Mouse (Mus musculus): ENCODE results near the gene Abcc4. TPM values are rescaled to one million over a fixed set of nuclear protein-coding genes. Genes with fewer than 3 reads are reported as not detected.

The Abcc4 gene
- polyA plus RNA-seq, 1 experiment, result 14.0 TPM

DNA sequence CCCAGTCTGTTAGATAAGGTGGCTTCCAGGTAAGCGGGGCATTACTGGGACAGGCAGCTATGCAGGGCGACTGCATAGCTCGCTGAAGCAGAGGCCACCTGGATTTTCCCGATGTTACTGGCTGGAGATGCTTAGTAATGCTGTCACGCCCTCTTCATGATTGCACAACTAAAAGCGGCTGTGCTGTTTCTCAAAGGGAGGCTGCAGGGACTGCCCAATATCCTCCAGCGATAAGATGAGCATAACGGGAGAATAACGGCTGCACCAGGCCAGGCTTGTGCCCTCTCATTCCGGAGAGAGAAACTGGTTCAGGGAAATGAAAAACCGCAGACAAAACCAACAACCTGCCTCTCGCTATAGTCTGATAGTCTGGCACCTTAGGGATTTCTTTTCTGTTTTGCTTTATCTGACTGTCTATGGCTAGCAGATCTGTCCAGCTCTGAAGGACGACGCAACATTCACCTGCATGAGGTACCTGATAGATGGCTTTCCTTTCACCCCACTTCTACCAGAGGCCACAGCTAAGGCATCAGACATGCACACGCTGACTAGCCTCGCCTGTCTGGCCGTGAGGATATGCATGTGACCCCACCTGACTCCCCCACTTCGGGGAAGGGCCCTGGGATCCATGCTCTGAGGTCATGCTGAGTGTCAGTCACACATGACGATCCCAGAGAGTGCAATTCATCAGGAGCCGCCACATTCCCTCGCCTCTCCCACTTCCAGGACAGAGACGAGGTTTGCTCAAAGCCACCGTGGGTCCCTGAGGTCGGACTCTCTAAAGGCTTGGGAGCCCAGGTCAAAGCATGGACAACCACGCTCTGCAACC is 67.4 kb downstream of the Abcc4 start:
- DNase-seq (ENCODE audit: low read depth), result no peak

DNA sequence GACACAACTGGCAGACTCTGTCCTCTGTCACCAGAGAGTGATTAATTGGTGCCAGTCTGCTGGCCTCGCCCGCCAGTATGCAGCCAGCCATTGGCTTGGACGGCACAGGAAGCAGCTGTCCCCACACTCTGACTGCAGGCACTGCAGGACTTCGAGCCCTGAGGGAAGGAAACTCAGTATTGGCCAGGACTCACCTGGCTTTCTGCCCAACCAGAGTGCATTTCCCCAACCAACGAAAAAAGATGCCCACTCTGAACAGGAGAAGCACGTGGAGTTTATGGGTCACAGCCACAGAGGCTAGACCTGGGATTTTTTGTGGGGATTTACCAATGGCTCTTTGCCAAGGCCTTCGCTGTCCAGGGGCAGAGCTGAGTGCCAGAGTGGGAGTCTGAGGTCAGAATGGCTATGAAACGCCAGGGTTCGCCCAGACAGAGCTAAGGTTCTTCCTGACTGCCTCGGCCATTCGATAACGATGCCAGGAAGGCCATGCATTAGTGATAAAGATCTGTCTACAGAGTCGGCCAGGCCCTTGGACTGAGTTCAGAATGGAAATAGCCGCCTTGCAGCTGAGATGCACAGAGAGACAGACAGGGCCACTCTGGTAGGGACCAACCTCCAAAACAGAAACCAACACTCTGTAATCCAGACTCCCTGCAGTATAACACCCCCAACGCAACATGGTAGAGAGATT is 70.4 kb downstream of the Abcc4 start:
- DNase-seq (ENCODE audit: low read depth), result no peak

DNA sequence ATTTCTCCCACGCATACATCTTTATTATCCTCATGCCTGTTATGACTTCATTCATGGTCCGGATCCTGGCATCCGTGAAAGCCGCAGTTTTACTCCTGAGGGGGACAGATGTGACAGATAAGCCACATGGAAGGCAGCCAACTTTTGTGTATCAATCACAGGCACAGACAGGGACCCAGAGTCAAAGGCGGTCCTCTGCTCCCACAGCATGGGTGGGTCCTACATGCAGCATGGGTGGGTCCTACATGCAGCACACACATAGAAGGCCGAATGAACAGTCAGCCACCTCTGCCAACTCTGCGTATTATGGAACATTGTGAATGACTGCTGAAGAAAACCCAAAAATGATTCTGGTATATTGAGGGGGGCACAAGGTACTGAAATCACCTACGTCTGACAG is 76.4 kb downstream of the Abcc4 start:
- no peak for DNase-seq (ENCODE audit: low read depth)

DNA sequence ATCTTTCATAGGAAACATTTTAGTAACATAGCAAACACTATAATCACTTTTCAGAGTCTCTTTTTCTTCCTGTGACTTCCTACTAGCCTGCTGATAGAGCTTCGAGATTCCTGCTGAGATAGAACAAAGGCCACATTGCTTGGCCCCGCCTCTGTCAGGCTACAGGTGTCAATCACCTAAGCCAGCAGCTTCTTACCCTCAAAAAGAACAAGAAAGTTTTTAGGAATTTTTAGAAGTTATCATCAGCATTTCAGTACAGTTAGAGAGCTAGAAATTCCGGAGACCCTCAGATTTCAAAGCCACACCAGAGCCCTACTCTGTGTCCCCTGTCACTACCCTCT is 84.6 kb downstream of the Abcc4 start:
- no peak for DNase-seq (ENCODE audit: low read depth)

DNA sequence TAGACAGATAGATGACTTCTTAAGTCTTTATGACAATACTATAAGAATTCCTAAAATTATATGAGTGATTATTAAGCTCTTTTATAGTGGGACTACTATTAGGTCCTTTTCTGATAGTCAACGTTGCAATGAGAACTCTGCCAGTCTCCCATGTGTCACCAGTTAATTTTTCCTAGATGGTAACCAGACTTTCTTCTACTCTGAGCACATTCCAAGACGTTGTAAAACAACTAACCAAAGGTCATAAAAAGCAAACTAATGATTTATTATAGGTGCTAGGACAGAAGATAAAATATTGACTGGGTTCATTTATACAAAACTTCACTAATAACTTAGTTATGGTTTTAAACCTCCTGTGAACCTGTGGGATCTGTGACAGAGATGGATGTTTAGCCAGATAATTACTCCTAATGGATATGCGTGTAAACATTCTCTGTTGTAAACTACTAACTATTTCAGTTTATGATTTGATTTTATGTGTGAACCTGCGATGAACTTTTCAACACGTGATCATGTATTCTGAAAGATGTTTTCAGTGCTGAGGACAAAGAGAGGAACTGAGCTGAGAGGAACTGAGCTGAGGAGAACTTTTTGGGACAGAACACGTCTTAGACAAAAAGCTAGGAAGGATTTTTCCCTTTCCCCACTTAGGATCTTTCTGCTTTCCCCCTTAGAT is 85.1 kb downstream of the Abcc4 start:
- no peak for DNase-seq (ENCODE audit: low read depth)

DNA sequence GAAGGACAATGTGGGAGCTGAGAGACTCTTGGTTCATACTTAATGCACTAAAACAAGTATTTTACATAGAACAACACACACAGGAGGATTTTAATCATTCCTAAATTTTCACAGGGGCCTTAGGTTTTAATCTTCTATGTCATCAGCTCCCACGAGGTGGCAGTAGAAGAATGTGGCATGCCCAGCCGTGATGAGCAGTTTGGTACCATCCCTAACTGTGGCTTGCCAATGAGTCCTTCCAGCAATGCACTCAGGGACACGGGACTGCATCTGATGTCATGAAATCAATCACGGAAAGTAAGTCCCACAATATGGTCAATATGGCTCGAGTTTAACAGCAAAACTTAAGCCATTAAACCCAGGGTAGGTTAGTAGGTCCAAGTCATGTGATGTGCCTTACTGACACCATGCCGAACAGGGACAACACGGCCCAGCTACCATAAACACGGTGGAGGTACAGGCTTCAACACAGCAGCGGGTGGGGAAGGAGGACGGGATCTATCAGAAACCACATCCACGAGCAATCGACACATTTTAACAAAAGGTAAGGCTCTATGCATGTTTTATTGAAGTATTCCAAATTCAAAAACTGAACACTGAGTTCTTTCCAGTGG is 89.2 kb downstream of the Abcc4 start:
- DNase-seq (ENCODE audit: low read depth), result no peak

DNA sequence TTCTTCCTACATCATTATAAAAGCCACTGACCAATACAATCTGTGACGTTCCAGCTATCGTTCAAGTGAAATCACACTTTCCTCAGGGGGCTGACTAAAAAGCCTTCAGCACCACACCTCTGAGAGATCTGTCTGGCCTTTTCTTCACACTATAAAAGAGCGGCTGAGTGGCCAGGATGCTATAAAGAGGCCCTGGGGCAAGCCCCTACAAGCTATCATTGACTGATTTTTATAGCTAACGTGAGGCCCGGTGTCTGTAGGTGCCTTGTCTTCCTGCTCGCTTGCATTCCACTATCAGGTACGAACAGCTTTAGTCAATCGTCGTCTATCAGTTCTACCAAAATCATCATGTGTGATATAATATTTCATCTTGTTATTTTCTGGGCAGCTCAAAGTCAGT is 92.3 kb downstream of the Abcc4 start:
- DNase-seq (ENCODE audit: low read depth), result no peak

DNA sequence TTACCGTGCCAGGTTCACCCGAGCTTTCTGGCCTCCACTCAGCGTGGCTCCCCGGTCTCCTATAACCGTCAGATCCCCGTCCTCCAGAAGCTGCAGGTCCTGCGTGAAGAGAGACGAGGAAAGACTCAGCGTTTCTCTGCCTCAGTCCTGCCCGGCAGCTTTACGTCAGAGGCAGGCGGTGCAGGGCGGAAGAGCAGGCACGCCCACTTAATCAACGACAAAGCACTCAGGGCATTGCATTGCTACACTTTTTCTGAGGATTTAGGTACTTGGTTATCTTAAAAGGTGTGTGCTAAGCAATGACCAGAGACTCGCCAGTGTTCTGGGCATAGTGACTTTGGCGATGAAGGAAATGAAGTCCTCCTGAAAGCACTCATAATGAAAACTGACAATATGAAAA is 94.3 kb downstream of the Abcc4 start:
- no peak for DNase-seq (ENCODE audit: low read depth)

DNA sequence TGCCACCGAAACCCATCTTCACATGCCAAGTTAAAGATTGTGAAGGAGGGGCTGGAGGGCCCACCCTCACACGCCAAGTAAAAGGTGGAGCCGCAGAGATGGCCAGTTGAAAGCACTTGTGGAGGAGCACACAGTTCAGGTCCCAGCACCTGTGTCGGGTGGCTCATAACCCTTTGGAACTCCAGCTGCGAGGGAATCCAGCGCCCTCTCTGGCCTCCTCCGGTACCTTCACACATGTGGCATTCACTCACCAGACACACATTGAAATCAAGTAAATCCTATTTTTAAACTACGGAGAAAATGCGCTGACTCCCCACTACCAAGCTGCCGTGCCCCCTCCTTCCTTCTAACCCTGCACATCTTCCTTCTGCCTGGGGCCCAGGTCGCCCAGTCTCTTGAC is 95.2 kb downstream of the Abcc4 start:
- DNase-seq (ENCODE audit: low read depth), result no peak

DNA sequence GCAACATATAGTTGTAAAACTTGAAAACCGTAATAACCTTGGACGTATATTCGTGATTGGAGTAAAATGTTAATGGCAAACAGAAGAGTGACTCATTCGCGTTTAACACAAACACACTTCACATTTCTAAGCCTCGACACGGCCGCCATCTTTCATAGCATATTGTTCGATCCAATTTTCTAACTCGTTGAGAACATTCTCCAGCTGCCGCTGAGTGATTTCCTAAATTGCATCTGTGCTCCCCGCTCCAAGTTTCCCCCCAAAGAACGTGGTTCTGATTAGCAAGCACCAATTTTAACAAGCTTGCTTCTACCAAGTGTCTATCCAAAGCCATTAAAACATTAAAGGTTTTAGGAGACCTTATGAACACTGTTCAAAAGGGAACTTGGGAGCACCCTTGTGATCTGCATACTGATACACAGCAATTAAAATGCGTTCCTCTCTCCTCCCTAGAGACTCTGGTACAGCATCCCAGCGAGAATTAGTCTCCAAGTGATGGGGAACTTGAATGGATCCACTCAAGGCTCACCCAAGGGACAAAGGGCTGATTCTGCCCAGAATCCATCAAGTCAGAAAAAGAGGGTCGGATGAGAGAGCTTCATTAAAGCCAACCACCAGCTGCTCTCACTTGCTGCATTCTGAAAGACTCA is 97.1 kb downstream of the Abcc4 start:
- DNase-seq (ENCODE audit: low read depth), result no peak

DNA sequence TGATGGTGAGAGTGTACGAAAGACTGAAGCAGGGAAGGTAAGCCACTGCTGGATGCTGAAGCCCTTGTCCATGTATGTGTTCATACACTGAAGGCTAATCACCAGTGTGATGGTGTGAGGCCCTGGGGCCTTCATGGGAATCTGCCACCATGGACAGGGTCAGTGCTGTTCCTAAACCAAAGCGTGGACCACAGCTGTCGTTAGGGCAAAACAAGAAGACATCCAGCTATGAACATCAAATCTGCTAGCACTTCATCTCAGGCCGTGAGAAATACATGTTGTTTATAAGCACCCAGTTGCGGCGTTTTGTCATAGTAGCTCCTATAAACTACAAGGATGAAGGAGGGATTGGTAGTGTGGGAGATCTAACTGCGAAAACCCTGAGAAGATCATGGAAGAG is 97.7 kb downstream of the Abcc4 start:
- DNase-seq (ENCODE audit: low read depth), result no peak

DNA sequence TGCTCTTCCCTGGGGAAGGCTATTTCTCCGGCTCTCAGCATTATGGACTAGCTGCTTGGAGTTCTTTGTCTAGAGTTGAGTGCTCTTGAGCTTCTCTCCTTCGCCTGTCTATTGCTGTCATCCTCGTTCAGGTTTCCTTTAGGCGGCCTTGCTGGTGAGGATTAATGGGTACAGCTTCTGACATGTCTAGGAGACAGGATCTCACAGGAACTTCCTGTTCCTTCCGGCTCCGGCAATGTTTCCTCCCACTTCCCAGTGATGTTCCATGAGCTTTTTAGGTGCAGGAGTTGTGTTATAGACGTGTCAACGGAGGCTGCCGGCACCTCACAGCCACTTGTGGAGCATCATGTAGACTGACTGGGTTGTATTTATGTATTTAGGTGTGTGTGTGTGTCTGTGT is 99.5 kb downstream of the Abcc4 start:
- DNase-seq (ENCODE audit: low read depth), result no peak

DNA sequence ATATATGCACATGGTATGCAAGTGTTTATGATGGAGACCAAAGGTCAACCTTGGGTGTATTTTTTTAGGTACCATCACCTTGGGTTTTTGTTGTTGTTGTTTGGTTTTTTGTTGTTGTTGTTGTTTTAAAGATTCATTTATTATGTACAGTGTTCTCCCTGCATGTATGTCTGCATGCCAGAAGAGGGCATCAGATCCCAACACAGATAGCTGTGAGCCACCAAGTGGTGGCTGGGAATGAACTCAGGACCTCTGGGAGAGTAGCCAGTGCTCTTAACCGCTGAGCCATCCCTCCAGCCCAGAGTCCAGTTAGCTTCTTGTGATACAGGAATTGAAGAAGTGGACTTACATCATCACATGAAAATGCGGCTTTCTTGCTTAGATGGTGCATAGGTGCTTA is 101.1 kb downstream of the Abcc4 start:
- no peak for DNase-seq (ENCODE audit: low read depth)

DNA sequence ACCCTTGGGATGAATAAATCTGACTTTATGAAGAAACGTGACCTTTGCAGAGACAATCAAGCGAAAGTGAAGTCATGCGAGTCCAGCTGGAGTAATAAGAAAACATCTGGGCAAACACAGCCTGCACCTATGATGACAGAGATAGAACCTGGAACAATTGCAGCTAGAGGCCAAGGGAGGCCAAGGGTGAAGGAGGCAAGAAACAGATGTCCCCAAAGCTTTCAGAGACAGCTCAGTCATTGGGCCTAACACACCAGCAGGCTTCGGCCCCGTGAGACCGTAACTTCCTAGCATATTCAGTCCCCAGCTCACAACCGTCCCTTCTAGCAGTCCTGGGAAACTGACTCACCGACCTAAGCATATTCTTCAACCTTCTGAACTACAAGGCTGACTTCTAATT is 104.0 kb downstream of the Abcc4 start:
- DNase-seq (ENCODE audit: low read depth), result no peak

DNA sequence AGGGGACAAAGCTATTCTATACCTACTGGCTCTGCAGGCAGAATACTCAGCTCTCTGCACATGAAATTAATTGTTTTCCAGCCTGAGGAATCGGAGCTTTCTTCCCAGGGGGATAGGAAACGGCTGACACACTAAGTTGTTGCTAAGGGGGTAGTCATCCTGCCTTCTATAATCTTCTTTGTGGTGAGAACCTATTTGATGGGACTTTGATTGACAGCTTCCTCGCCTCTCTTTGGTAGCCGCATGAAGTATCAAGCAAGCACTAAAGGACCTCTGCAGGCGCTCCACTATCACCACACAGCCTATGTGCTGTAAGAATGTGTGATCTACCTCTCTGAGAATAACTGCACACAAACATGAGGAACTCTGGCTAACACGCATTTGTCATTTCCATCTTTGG is 105.3 kb downstream of the Abcc4 start:
- DNase-seq (ENCODE audit: low read depth), result no peak

DNA sequence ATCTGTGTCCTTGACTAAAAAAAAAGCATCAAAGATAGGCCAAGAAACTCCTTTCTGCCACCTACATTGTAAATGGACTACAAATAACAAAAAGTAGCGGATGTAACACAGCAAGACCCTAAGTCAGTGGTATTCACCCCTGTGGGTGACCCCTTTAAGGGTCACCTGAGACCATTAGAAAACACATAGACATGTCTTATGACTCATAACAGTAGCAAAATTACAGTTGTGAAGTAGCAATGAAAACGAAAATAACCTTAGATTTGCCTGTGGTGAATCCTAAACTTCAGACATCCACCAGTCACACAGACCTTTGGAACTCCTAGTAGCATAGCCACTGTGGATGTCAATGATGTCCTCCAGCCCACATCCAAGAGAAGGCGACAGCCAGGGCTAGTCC is 107.3 kb downstream of the Abcc4 start:
- no peak for DNase-seq (ENCODE audit: low read depth)

DNA sequence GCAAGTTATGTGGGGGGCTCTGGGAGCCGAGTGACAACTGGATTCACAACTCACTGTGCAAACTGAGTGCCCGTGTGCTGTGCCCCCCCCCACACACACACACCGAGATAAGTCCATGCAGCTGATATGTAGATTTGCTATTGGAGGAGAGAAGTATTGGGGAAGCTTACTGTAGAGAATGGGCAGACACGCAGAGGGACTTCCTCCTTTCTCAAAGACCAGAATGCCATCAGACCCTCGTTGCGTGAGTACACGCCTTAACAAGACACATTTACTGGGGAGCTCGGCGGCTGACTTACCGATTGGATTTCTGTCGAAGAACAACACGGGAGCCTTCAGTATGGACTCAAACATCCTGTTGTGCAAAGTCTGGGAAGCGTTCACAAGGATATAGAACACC is 111.6 kb downstream of the Abcc4 start:
- DNase-seq (ENCODE audit: low read depth), result no peak

DNA sequence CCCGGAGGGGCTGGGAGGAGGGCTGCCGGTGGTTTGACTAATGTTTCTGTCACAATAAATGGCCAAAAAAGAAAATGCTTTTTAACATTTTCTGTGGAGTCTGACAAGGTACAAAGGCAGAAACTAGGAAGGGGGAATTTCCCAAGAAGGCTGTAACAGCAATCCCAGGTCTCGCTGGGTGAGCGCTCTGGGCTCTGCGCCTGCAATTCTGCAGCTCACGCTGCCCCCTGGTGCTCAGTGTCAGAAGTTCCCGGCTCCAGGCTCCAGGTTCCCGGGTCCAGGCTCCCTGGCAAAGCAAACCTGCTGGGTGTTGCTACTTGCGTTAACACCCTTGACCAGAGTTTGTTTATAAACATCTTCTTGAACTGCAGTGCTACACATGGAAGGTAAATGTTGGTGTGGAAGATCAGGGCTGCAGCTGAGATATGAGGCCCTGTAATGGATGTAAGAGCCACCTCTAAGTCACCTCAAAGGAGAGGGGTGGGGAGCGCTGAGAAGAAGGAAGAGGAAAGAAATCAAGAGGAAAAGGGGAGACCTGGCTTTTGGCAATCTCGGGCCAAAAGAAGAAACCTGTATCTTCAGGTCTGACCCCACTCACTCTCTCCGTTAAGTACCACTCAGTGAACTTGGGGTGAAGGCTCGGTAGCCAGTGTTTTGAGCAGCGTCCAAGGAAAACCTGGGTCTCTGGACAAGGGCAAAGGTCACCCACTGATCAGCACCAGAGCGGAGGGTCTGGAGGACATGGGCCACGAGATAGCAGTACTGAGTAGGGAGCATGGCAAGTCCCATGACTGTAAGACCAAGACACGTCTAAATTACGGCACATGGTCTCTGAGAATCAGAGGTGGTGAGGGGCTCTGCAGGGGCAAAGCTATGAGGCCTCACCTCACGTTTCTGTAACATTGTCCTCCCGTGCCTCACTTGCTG is 114.3 kb downstream of the Abcc4 start:
- no peak for DNase-seq (ENCODE audit: low read depth)

DNA sequence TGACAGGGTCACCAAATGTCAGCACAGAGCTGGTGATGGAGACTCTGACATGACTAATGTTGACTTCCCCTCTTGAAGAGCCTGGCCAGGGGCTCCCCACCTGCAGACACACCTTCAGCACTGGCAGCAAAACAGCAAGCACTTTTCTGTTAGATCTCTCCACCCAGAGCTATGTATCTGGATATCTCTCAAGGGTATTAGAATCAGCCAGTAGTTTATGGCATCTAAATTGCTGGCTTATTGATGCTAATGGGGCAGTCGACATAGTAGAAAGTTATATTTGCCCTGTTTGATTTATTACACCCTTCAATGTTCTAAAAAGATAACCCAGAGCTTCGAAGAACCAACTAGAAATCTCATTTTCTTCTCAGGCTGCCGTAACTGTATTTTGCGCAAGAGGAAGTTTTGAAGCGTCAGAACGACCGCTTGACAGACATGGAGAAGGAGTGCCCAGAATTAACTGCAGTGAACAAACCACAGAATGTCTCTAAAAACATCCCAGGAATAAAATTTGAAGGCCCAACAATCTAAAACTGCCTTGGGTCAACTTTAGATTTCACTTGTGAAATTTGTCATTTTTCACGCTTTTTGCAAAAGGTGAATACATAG is 123.6 kb downstream of the Abcc4 start:
- no peak for DNase-seq (ENCODE audit: low read depth)

DNA sequence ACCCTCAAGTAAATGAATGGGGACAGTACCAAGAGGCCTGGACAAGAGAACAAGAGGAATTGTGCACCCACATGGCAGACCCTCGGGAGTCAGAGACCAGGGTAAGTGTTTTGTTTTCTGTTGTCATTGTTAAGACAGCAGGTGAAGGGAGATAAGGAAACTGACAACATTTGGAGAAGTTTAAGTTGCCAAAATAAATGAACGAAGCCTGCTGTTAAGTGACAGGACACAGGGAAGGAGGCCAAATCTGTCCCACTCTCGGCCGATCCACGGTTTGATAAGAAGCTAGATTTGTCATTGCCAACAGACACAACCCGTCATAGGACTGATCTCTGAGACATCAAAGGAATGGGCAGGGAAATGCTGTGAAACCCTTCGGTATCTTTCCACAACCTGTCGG is 124.3 kb downstream of the Abcc4 start:
- DNase-seq (ENCODE audit: low read depth), result no peak
